Mouse (Mus musculus): ENCODE measurements around the gene Uaca.

Uaca gene

GRCm38 (mm10) chr9:60794210-60794840, at the start of gene Uaca:
Gene Uaca, plus strand, starts transcription at chr9:60794542.
- peak; percentile 90 to 91 for DNase-seq (ENCODE audit: low spot score in 2 of 2)

GRCm38 (mm10) chr9:60744971-60745370, 49.4 kb upstream of the Uaca start:
- no peak for DNase-seq (ENCODE audit: low spot score in 2 of 2)

- no peak for DNase-seq (ENCODE audit: low spot score in 2 of 2)
These were observed 47.8 kb upstream of the Uaca start for GRCm38 (mm10) chr9:60746561-60746960.

GRCm38 (mm10) chr9:60747672-60748071, 46.7 kb upstream of the Uaca start:
- no peak for DNase-seq (ENCODE audit: low spot score in 2 of 2)

GRCm38 (mm10) chr9:60748191-60748590, 46.2 kb upstream of the Uaca start:
- no peak for DNase-seq (ENCODE audit: low spot score in 2 of 2)

GRCm38 (mm10) chr9:60749105-60749504, 45.2 kb upstream of the Uaca start:
- no peak for DNase-seq (ENCODE audit: low spot score in 2 of 2)

GRCm38 (mm10) chr9:60751098-60751497, 43.2 kb upstream of the Uaca start:
- no peak for DNase-seq (ENCODE audit: low spot score in 2 of 2)

GRCm38 (mm10) chr9:60751971-60752370, 42.4 kb upstream of the Uaca start:
- DNase-seq (ENCODE audit: low spot score in 2 of 2): no peak

GRCm38 (mm10) chr9:60752636-60753035, 41.7 kb upstream of the Uaca start:
- DNase-seq (ENCODE audit: low spot score in 2 of 2): no peak

- DNase-seq (ENCODE audit: low spot score in 2 of 2): peak; percentile 45 to 67
These were observed 38.1 kb upstream of the Uaca start for GRCm38 (mm10) chr9:60756258-60756657.

- DNase-seq (ENCODE audit: low spot score in 2 of 2): no peak
These were observed 37.2 kb upstream of the Uaca start for GRCm38 (mm10) chr9:60756866-60757740.

GRCm38 (mm10) chr9:60757817-60758216, 36.5 kb upstream of the Uaca start:
- no peak for DNase-seq (ENCODE audit: low spot score in 2 of 2)

GRCm38 (mm10) chr9:60759436-60760007, 34.8 kb upstream of the Uaca start:
- DNase-seq (ENCODE audit: low spot score in 2 of 2): no peak

- no peak for DNase-seq (ENCODE audit: low spot score in 2 of 2)
These were observed 29.2 kb upstream of the Uaca start for GRCm38 (mm10) chr9:60765181-60765580.

GRCm38 (mm10) chr9:60768393-60768792, 25.9 kb upstream of the Uaca start:
- DNase-seq (ENCODE audit: low spot score in 2 of 2): no peak

- no peak for DNase-seq (ENCODE audit: low spot score in 2 of 2)
These were observed 24.6 kb upstream of the Uaca start for GRCm38 (mm10) chr9:60769711-60770111.

- no peak for DNase-seq (ENCODE audit: low spot score in 2 of 2)
These were observed 20.6 kb upstream of the Uaca start for GRCm38 (mm10) chr9:60773713-60774112.

GRCm38 (mm10) chr9:60776899-60777298, 17.4 kb upstream of the Uaca start:
- no peak for DNase-seq (ENCODE audit: low spot score in 2 of 2)

GRCm38 (mm10) chr9:60782057-60782789, 12.1 kb upstream of the Uaca start:
- DNase-seq (ENCODE audit: low spot score in 2 of 2): no peak

GRCm38 (mm10) chr9:60785069-60785468, 9.3 kb upstream of the Uaca start:
- DNase-seq (ENCODE audit: low spot score in 2 of 2): no peak

GRCm38 (mm10) chr9:60787517-60788110, 6.7 kb upstream of the Uaca start:
- DNase-seq (ENCODE audit: low spot score in 2 of 2): no peak

- DNase-seq (ENCODE audit: low spot score in 2 of 2): no peak
These were observed 4.1 kb upstream of the Uaca start for GRCm38 (mm10) chr9:60790282-60790681.
